Mouse (Mus musculus) spleen, embryonic (tissue): Measurements from ENCODE around the gene Cpeb3.
"Not testable (repeated sequence)": the region's sequence is repeated elsewhere in the genome, so short reads cannot be mapped to it uniquely, and the experiment has no call there.

Experiments used
- CTCF ChIA-PET: fragments of 350-600 bp; sonication (Branson Sonifier 250); formaldehyde crosslinking; loops from one replicate; lab custom pipeline; 2022; lab: Charles Lee

Gene Cpeb3

DNA sequence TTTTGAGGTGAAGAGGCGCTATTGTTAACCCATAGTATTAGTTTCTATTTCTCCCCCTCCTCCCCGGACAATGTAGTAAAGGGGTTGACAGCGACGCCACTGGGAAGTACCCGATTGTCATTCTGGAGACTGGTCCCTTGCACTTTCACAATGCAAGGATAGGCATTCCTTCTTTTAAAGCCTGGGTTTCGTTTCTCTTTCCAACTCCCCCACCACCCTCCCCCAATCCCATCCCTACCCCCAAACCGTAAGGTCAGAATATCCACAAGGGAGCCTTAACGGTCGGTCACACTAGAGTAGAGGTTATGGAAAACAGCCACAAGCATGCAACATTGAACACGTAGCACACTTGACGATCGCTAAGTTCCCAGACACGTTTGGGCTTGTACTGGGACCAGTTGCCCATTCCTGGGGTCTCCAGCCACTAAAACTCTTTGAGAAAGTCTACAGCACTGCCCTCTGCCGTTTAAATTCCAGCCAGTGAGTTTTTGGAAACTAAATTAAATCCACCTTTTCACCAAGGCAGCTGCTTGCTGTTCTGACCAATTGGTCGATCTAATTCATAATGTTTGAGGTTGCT lies at the start of gene Cpeb3:
TSS of gene Cpeb3 (minus strand) at position 426 of the 580 bp plus-strand sequence.
- CTCF ChIA-PET: no interaction called here

DNA sequence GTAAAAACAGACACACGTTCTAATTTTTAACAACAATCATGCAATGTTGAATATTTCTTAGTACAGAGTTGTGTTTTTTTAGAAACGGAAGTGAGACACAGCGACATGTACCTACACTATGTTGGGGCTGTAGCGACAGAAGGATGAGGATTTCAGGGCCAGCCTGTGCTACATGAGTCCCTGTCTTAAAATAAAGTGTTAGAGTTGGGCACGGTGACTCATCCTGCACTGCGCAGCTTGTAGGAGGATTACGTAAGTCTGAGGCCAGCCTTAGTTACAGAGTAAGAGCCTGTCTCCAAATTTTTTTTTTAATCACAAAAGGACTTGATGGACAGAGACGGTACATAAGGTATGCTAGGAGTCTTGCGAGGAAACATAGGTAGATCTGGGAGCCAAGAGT lies 46.9 kb upstream of the Cpeb3 start:
- CTCF ChIA-PET: no interaction called here

DNA sequence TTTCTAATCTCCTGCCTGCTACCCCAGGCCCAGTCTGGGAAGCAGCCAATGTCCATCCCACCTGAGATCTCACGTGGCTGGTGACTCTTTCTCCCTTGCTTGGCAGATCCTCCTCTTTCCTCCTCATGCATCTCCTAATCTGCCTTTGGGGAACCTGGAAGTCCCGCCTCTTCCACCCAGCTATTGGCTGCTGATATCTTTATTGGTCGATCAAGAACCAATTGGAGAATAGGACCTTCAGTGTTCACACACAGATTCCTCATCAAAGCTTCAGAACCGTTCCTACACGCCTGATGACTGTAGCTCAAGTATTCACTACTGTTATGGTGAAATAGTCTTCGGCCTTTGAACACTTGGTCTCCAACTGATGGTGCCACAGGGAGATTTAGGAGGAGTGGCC lies 43.7 kb upstream of the Cpeb3 start:
- CTCF ChIA-PET: no interaction called here

DNA sequence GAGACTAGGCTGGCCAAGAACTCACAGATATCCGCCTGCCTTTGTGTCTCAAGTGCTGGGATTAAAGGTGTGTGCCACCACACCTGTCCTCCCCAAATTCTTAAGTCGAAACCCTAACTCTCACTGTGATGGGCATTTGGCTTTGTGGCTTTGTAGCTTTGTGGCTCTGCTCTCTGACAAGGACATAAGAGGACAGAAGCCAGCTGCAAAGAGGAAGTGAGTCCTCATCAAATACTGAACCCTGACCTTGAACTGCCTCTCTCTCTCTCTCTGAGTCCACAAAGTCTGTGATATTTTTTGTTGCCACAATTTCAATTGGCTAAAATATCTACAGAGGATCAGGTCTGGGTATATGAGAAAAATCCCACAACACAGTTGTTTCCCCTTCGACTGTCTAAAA lies 39.8 kb upstream of the Cpeb3 start:
- CTCF ChIA-PET: no interaction called here

DNA sequence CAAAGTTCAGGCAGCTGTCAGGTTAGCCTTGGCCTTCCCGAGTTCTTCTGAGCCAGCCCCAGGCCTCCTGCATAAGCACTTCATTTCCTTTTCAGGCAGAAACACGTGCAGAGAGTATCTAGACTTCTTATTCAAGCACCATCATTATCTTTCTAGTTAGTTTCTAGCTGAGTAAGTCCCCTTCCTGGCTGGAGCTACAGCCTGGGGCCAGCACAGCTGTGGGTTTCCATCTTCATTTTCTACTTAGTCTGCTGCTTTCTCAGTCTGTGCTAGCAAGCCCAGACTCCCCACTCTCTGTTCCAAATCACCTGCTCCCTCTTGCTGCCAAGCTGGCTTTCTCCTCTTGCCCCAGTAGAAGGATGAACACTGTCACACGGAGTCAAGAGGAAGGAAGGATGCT lies 38.5 kb upstream of the Cpeb3 start:
- CTCF ChIA-PET: no interaction called here

DNA sequence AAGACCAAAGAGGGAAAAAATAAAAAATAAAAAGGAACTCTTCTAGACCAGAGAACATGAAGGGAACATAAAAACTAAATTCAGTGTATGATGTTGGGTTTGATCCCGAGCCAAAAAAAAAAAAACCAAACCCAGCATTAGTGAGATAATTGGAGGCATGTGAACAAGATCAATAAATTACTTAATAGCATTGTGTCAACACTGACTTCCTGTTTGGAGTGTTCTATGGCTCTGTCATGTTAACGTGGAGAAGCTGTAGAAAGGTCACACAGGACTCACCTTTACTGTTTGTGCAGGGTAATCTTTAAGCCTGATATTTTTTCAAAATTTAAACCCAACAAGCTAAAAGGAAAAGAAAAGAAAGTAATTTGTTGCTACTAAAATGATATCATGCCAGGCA lies 34.3 kb upstream of the Cpeb3 start:
- CTCF ChIA-PET: interaction anchor here (0.7 to 0.8 kb wide), 2 partner anchors 9 to 964 kb away, joined by 4 to 6 read pairs; no protein-coding TSS in a partner anchor

DNA sequence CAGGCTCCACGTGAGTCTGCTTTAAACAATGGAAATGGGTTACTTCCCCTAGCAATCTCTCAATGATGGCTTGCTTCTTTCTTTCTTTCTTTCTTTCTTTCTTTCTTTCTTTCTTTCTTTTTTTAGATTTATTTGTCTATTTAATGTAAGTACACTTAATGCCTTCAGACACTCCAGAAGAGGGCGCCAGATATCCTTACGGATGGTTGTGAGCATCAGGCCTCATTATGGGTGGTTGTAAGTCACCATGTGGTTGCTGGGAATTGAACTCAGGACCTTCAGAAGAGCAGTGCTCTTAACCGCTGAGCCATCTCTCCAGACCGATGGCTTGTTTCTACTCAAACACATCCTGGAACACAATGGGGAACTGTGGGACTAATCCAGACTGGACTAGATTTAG lies 32.8 kb upstream of the Cpeb3 start:
- CTCF ChIA-PET: no interaction called here

DNA sequence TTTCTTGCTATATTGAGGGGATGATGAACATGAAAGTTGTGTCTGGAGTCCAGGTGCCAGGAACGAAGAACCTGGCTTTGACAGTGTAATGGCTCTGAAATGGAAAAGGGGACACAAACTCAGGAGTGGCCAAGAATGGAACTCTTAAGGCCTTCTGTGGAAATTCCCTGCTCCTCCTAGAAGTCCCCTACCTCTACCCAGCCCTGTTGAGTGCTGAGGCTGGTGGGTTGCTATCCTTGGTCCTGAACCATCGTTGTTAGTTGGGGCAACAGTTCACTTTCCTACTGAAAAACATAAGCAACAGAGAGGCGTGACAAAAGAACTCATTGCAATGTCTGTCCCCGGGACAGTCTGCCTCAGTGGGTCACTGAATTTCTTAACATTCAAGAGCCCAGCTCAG lies 30.7 kb upstream of the Cpeb3 start:
- CTCF ChIA-PET: no interaction called here

DNA sequence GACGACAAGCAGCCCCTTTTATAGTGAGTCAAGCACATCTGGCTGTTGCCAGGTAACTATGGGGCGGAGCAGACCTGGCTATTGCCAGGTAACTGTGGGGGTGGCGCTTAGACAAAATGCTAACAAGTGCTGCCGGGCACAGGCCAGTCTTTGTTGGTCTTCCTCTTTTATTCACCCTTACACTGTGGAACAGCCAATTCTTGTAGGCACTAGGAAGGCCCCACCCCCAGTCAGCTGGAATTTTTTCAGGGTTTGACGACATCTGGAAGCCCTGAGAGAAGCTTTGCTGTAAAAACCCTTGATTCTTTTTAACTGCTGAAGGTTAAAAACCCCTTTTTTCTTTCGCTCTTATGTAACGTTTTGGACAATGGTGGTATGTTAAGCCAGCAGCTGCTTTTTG lies 30.2 kb upstream of the Cpeb3 start:
- CTCF ChIA-PET: interaction anchor here (0.6 kb wide), 2 partner anchors 290 to 307 kb away, joined by 5 to 7 read pairs; no protein-coding TSS in a partner anchor

DNA sequence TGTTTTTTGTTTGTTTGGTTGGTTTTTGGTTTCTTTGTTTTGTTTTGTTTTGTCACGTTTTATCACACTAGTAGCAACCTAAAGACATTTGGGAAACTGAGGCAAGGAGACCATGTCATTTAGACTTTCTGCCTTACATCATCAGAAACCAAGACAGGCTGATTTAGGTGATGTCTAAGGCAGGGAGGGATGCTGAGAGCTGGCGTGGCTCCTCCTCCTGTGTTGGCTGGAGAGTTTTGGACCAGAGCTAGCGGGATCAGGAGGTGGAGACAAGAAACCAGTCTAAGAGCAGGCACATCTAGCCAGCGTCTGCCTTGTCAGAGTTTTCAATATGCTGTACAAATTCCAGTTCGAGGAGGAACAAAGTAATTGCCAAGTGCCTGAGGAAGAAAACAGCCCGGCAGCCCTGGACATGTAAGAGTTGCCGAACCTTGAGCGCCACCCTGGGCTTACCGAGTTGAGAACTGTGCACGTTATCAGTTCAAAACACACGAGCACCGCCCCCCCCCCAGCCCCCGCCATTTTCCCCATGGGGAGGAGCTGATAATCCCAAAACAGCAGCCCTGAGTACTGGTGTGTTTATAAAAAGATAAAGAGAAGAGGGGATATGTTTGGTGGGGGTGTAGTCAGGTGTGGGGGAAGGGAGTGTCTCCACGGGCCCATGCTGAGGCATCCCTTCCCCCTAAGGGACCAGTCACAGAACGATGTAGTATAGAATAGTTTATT lies 29.5 kb upstream of the Cpeb3 start:
- CTCF ChIA-PET: interaction anchor here (0.6 kb wide), 2 partner anchors 289 to 306 kb away, joined by 5 to 7 read pairs; no protein-coding TSS in a partner anchor

DNA sequence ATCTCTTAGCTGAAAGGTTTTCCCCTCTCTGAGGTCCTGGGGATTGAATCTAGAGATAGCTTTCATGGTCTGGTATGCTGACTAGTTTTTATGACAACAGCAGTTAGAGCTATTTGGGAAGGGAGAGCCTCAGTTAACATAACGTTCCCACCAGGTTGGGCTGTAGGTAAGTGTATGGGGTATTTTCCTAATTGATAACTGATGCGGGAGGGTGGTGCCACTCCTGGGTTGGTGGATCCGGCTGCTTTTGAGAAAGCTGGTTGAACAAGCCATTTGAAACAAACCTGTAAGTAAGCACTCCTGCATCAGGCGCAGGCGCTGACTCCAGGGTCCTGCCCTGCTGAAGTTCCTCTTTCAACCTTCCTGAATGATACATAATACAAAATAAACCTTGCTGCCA lies 28.9 kb upstream of the Cpeb3 start:
- CTCF ChIA-PET: interaction anchor here (0.7 kb wide), 1 partner anchor 804 kb away, joined by 3 read pairs; no protein-coding TSS in a partner anchor

DNA sequence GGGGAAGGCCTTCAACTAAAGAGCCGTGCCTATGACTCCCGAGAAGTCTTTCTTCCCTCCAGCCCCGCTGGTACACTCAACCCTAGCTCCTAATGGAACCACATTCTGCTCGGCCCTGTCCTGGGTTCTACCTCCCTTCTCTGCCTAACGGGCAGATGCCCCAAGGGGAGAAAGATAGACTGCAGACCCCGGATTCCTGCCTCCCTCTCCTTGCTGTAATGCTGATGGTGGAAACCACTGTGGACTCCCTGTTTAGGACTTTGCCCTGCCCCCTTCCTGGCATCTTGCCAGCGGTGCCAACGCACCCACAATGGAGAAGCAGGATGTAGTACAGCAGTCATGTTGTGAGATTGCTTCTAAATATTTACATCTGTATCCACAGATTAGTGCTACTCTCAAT lies 27.4 kb upstream of the Cpeb3 start:
- CTCF ChIA-PET: interaction anchor here (0.7 kb wide), 1 partner anchor 371 kb away, joined by 3 read pairs; no protein-coding TSS in a partner anchor

DNA sequence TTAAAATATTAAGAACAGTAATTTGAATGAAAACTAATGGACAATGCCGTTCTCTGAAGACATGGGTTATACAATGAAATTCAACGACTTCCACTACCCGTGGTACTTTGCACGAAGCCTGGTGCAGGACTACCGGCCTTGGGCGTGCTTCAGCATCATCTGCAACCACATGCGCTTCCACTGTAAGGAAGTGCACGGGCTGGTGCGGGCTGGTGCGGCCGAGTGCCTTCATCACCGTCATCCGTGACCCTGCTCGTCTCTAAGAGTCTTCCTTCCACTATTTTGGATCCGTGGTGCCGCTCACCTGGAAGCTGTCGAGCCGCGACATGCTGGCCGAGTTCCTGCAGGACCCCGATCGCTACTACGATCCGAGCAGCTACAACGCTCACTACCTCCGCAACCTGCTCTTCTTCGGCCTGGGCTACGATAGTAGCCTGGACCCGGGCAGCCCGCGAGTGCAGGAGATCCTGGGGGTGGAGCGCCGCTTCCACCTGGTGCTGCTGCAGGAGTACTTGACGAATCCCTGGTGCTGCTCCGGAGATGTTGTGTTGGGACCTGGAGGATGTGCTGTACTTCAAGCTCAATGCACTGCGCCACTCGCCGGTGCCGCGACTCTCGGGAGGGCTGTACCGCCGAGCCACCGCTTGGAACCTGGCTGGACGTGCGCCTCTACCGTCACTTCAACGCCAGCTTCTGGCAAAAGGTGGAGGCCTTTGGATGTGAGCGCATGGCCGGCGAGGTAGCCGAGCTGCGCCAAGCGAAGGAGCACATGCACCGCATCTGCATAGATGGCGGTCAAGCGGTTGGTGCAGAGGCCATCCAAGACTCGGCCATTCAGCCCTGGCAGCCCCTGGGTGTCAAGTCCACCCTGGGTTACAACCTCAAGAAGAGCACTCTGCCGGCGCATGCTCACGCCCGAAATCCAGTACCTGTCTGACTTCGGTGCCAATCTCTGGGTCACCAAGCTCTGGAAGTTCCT lies 25.4 kb upstream of the Cpeb3 start:
- CTCF ChIA-PET: interaction anchor here (0.5 kb wide), 1 partner anchor 8 kb away, joined by 6 read pairs; no protein-coding TSS in a partner anchor

DNA sequence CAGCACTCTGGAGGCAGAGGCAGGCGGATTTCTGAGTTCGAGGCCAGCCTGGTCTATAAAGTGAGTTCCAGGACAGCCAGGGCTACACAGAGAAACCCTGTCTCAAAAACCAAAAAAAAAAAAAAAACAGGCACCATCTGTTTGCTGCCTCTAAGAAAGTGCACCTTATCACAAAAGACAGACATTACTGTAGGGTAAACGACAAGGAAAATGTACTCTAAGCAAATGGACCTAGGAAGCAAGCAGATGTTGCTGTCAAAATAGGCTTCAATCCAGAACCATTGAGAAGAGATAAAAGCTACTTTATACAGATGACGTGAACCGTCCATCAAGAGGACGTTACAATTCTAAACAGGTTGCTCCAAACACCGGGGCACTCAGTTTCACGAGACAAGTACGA lies 24.2 kb upstream of the Cpeb3 start:
- CTCF ChIA-PET: not testable (repeated sequence)

DNA sequence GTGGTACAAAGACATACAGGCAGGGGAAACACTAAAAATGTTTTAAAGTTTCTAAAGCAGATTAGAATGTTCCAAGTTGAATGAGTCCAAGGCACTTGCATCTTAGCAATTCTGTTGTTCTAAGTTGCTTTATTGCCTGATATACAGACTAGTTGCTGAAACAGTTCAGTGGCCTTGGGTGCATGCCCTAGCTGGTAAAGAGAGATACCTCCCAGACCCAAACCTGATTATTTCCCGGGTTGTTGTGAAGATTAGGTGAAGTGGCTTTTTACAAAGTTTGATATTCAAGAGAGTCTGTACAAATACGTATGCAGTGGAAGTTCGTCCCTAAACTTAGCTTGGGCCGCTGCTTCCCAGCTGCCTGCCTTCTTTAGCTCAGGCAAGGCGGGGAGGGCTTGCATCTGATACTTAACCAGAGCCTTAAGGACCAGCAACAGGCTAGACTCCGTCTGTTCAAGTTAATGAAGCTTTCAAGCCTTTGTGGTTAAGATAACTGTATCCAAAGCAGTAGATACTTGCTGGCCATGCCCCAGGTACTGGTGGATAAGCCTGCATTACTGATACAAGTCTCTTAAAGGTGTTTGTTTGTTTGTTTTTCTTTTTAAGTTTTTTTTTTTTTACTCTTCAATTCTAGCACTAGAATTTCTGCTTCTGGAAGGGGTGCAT lies 16.9 kb upstream of the Cpeb3 start:
- CTCF ChIA-PET: no interaction called here

DNA sequence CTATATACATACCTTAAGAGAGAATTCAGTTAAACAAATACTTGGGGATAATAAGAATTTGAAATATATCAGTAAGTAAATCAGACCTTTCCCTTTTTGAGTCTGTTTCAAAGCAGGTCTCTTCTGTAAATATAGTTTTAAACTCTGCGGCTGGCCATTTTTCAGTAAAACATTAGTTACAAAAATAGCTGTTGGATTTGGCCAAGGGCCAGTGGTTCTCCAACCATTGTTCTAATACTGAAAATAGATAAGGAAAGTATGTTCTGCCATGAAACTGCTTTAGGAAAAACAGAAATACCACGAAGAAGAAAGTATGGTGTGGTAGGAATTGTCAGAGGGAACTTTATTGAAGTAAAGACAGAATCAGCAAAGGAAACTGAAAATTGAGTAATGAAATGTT lies 6.3 kb upstream of the Cpeb3 start:
- CTCF ChIA-PET: no interaction called here

DNA sequence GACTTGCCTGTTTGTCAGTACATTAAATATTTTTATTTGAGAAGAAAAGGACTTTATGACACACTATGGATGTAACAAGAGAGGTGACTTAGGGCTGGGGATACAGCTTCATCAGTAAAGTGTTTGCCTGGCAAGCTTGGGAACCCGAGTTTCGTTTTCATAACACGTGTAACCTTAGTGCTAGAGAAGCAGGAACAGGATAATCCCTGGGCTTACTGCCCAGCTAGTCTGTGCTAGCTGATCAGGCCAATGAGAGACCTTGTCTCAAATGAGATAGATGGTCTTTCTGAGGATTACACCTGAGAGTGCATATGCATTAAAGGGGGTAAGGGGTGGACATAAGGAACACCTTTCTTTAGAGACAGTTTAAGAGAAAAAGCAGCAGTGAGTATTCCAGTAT lies 3.0 kb upstream of the Cpeb3 start:
- CTCF ChIA-PET: interaction anchor here (0.6 kb wide), 1 partner anchor 164 kb away, joined by 6 read pairs; no protein-coding TSS in a partner anchor

DNA sequence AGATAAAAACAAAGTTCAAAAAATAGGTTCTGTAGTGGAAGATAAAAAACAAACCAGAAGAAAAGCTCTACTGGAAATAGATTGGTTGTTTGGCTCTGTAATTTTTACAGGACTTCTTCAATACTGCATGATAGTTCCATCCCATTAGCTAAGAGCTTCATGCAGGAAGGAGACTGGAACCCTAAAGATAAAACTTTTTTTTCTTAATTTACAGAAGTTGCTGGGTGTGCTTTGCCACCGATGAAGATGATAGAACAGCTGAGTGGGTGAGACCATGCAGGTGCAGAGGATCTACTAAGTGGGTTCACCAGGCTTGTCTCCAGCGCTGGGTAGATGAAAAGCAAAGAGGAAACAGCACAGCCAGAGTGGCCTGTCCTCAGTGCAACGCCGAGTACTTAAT lies 2.1 kb upstream of the Cpeb3 start:
- CTCF ChIA-PET: no interaction called here

DNA sequence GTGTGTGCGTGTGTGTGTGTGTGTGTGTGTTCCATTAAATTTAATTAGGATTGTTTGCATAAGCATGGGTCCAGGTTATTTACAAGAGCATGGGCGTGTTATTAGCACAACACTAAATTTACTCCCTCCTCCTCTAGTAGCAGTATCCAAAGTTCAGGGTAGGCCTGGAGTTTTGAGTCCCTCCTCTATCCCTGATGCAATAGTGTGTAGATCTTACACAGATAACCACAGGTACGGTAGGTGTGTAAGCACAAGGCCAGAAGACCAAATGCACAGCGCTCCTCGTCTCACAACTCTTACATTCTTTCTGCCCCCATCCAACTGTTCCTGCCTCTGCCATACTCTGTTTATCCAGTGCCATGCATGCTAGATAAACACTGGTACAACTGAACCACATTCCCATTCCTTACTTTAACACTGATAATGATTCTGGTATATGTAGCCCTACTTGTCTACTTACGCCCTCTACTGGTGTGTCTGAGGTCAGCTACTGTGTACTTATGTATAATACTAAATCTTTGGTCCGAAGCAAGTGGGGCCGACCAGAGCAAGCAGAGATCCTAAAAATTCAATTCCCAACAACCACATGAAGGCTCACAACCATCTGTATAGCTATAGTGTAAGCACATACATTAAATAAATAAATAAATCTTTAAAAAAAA lies 1.2 kb upstream of the Cpeb3 start:
- CTCF ChIA-PET: no interaction called here

DNA sequence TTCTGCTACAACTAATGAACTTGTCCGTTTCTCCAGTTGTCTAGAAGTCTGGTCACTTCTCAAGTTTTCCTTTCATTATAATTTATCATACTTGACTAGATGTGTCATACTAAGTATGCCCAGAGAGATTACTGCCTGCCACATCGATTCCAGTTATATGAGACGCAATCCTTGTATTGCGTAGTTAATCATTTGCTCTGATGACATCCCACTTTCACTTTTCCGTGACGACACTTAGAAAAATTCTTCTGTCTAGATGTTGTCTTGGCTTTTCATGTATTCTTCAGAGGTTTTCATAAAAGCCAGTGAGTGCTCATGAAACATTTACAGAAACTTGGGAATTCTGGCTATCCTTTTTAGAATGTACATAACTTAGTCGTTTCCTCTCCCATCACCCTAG lies 585 bp upstream of the Cpeb3 start:
- CTCF ChIA-PET: no interaction called here
